Mouse (Mus musculus): ENCODE results near the gene Plet1. TPM values are rescaled to one million over a fixed set of nuclear protein-coding genes. Genes with fewer than 3 reads are reported as not detected.

Gene Plet1
- polyA plus RNA-seq, 1 experiment from 2014 or later, result 17.9 TPM

- Histone ChIP-seq H3K36me3 (ENCODE audit: control insufficient read depth, insufficient read depth, low read length) (no peaks in the 10 kb centered on the region), H3K4me2 (ENCODE audit: low read depth, low read length) (no peak overlapping the region), H3K4me1 (ENCODE audit: control insufficient read depth, insufficient read depth, low read length) (no peaks in the 10 kb centered on the region), H3K9ac (ENCODE audit: low read length) (no peak overlapping the region), H3K27me3 (ENCODE audit: control insufficient read depth, insufficient read depth, low read length) (no peaks in the 10 kb centered on the region), H3K27ac (ENCODE audit: low read length) (no peak overlapping the region), H3K9me3 (replicated peaks; ENCODE audit: control insufficient read depth, low read length) (no peaks in the 10 kb centered on the region), H3K4me3 (replicated peaks; ENCODE audit: low read length) (no peak overlapping the region)
- no peak for ATAC-seq (ENCODE audit: insufficient read depth, low FRiP score)
- WGBS, result 65% methylated on average over 2 of the region's 2 CpGs
These were observed 59.2 kb downstream of the Plet1 start for GRCm38 (mm10) chr9:50553547-50553946.

DNA sequence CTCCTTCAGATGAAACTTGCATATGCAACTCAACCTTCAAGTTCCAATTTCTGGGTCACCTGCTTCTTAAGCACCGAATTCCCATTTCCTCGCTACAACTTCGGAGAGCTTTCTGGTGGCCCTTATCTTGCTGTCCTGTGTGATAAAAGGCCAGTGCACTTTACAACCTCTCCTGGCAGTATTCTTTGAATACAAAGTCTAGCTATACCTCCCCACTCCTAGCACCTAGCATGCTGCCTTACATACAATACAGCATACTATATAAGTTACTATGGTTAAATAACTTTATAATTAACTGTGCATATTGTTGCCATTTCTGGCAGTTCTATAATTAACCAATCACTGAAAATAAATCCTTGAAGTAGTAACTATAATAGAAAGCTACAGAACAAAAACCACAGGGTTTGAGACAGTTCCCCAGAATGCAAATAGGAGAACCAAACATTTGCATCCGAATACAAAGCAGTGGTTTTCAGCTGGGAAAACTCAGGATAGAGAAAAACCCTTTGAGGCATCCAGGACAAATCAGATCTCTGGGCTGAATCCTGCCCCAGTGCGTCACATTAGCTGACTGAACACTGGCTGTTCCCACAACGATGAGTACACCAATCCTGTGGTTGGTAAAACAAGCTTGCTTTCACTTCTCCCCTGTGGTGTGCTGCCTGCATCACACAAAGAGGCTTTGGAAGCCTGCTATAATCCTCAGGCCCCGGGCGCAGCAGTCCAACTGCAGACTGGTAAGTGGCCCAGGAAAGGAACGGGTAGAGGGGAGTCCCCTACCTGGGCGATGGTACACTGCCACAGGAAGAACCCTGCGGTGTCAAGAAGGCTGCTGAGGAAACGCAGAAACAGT is 60.1 kb downstream of the Plet1 start, which contains the start of gene Il18:
Gene Il18 (plus strand): TSS at position 587 of the 853 bp plus-strand sequence.
- peak within 1 kb of the TSS; percentile 54; the same call in 1 of the 2 replicates for H3K9ac ChIP-seq (ENCODE audit: low read length)
- H3K4me1 ChIP-seq (ENCODE audit: control insufficient read depth, insufficient read depth, low read length), result no peaks in the 10 kb centered on the region
- no peak for ATAC-seq (ENCODE audit: insufficient read depth, low FRiP score)
- H3K36me3 ChIP-seq (ENCODE audit: control insufficient read depth, insufficient read depth, low read length), result no peaks in the 10 kb centered on the region
- WGBS, result 25% methylated on average over 12 of the region's 12 CpGs
- no peaks in the 10 kb centered on the region for H3K9me3 ChIP-seq (replicated peaks; ENCODE audit: control insufficient read depth, low read length)
- H3K4me2 ChIP-seq (ENCODE audit: low read depth, low read length), result peak within 1 kb of the TSS; percentile 38
- H3K4me3 ChIP-seq (replicated peaks; ENCODE audit: low read length), result 0 out of 2 replicates have a peak within 1 kb of the TSS, but pooled peaks have one; percentile 13
- no peaks in the 10 kb centered on the region for H3K27me3 ChIP-seq (ENCODE audit: control insufficient read depth, insufficient read depth, low read length)
- peak within 1 kb of the TSS; percentile 70 for H3K27ac ChIP-seq (ENCODE audit: low read length)

DNA sequence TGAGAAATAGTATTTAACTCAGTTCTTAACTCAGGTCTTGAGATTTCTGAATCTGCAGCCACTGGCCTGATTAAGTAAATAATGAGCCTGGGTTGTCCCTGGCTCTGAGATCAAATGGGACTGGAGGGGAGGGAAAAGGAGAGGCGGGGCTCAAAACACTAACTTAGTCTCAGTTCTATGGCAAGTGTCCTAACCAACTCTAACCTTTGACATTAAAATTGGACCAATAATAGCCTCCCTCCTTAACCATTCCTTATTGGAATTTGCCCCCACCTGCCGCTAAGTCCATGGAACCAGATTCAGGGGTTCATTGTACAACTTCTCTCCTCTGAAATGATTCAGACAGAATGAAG is 60.7 kb downstream of the Plet1 start, which contains the start of gene Bco2:
Gene Bco2 (minus strand): TSS at position 88 of the 353 bp plus-strand sequence.
- no peaks in the 10 kb centered on the region for H3K9me3 ChIP-seq (replicated peaks; ENCODE audit: control insufficient read depth, low read length)
- peak within 1 kb of the TSS; percentile 38 for H3K4me2 ChIP-seq (ENCODE audit: low read depth, low read length)
- H3K4me3 ChIP-seq (replicated peaks; ENCODE audit: low read length), result 0 out of 2 replicates have a peak within 1 kb of the TSS, but pooled peaks have one; percentile 13
- H3K36me3 ChIP-seq (ENCODE audit: control insufficient read depth, insufficient read depth, low read length), result no peaks in the 10 kb centered on the region
- H3K27ac ChIP-seq (ENCODE audit: low read length), result peak within 1 kb of the TSS; percentile 70
- H3K4me1 ChIP-seq (ENCODE audit: control insufficient read depth, insufficient read depth, low read length), result no peaks in the 10 kb centered on the region
- no peak for ATAC-seq (ENCODE audit: insufficient read depth, low FRiP score)
- H3K9ac ChIP-seq (ENCODE audit: low read length), result peak within 1 kb of the TSS; percentile 54; the same call in 1 of the 2 replicates
- H3K27me3 ChIP-seq (ENCODE audit: control insufficient read depth, insufficient read depth, low read length), result no peaks in the 10 kb centered on the region
- 36% methylated on average over 2 of the region's 2 CpGs for WGBS

Other genes starting within 250 kb of the Plet1 start
- 229 and 338 TPM in 2 replicates for gene Rpl10-ps3, start 149.6 kb upstream of the Plet1 start, polyA plus RNA-seq (2015; fragmentation: Nextera tagmentation; extraction: Ambion mirVana)
- gene Pts, start 34.2 kb downstream of the Plet1 start, polyA plus RNA-seq (2015; fragmentation: Nextera tagmentation; extraction: Ambion mirVana), result 85.1 and 91.8 TPM in 2 replicates
- 21.1 and 24.3 TPM in 2 replicates for gene Il18, start 60.3 kb downstream of the Plet1 start, polyA plus RNA-seq (2015; fragmentation: Nextera tagmentation; extraction: Ambion mirVana)
- gene Bco2, start 60.7 kb downstream of the Plet1 start, polyA plus RNA-seq (2015; fragmentation: Nextera tagmentation; extraction: Ambion mirVana), result 2.0 and 2.2 TPM in 2 replicates
- 0.13 TPM in 1 of 2 replicates, not detected in the other for gene Tex12, start 66.8 kb downstream of the Plet1 start, polyA plus RNA-seq (2015; fragmentation: Nextera tagmentation; extraction: Ambion mirVana)
- 380 and 381 TPM in 2 replicates for gene Sdhd, start 109.3 kb downstream of the Plet1 start, polyA plus RNA-seq (2015; fragmentation: Nextera tagmentation; extraction: Ambion mirVana)
- gene Timm8b, start 109.4 kb downstream of the Plet1 start, polyA plus RNA-seq (2015; fragmentation: Nextera tagmentation; extraction: Ambion mirVana), result 204 and 234 TPM in 2 replicates
- 3.7 and 3.9 TPM in 2 replicates for gene Pih1d2, start 122.8 kb downstream of the Plet1 start, polyA plus RNA-seq (2015; fragmentation: Nextera tagmentation; extraction: Ambion mirVana)
- gene Nkapd1, start 122.9 kb downstream of the Plet1 start, polyA plus RNA-seq (2015; fragmentation: Nextera tagmentation; extraction: Ambion mirVana), result 15.5 and 18.2 TPM in 2 replicates
- 40.5 and 49.8 TPM in 2 replicates for gene Dlat, start 165.3 kb downstream of the Plet1 start, polyA plus RNA-seq (2015; fragmentation: Nextera tagmentation; extraction: Ambion mirVana)
- gene Dixdc1, start 245.0 kb downstream of the Plet1 start, polyA plus RNA-seq (2015; fragmentation: Nextera tagmentation; extraction: Ambion mirVana), result 8.7 and 9.7 TPM in 2 replicates

Data from stomach, embryonic 16.5 days (tissue).